Mouse (Mus musculus) MEL (cell line): ENCODE data around the gene Rxfp4. TPM values are rescaled to one million over a fixed set of nuclear protein-coding genes. Genes with fewer than 3 reads are reported as not detected.

Source experiments
- DNase-seq: peaks from one replicate; pipeline ENCODE4 v3.0.0; 2011; ENCODE audit warnings: low read depth, low spot score
- H3K27ac ChIP-seq: 2 replicates; pipeline ENCODE4 v1.5.1; 2012; ENCODE audit warnings: low read depth, mild to moderate bottlenecking, control low read depth, low read length, moderate library complexity; ENCODE audit not compliant: control insufficient read depth
- H3K27me3 ChIP-seq, 2 experiments: fragments of 150-350 bp in 1 of 2; sonication (generic) in 1 of 2; 2 replicates each; pipeline ENCODE4 v1.6.1; 2012; ENCODE audit warnings: low read length in 2 of 2, mild to moderate bottlenecking in 2 of 2, improper control_type of control experiment in 1 of 2, moderate library complexity in 1 of 2; ENCODE audit not compliant: insufficient read depth in 2 of 2, control insufficient read depth in 1 of 2
- H3K36me3 ChIP-seq, 2 experiments: 2 replicates each; pipeline ENCODE4 v1.6.1; 2012 to 2014; ENCODE audit warnings: low read length in 2 of 2, improper control_type of control experiment in 1 of 2, inconsistent platforms in 1 of 2, mild to moderate bottlenecking in 1 of 2; ENCODE audit not compliant: insufficient read depth in 2 of 2, control insufficient read depth in 1 of 2
- H3K4me1 ChIP-seq, 2 experiments: fragments of 150-350 bp in 1 of 2; sonication (generic) in 1 of 2; 2 replicates each; pipeline ENCODE4 v1.6.1; 2012; ENCODE audit warnings: low read length in 2 of 2, improper control_type of control experiment in 1 of 2, mild to moderate bottlenecking in 1 of 2; ENCODE audit not compliant: insufficient read depth in 2 of 2, control insufficient read depth in 1 of 2
- H3K4me3 ChIP-seq, 2 experiments: fragments of 150-350 bp in 1 of 2; sonication (generic) in 1 of 2; 2 replicates each; pipeline ENCODE4 v1.5.1; 2012; ENCODE audit warnings: low read depth in 2 of 2, low read length in 2 of 2, mild to moderate bottlenecking in 2 of 2, moderate library complexity in 2 of 2, control low read depth in 1 of 2, improper control_type of control experiment in 1 of 2; ENCODE audit not compliant: control insufficient read depth in 1 of 2, insufficient read depth in 1 of 2
- H3K79me2 ChIP-seq: 2 replicates; pipeline ENCODE4 v1.6.1; 2012; ENCODE audit warnings: mild to moderate bottlenecking, low read length, moderate library complexity; ENCODE audit not compliant: control insufficient read depth, poor library complexity, insufficient read depth
- H3K9ac ChIP-seq: 2 replicates; pipeline ENCODE4 v1.6.1; 2012; ENCODE audit warnings: low read depth, mild to moderate bottlenecking, control low read depth, low read length, moderate library complexity; ENCODE audit not compliant: control insufficient read depth, poor library complexity, severe bottlenecking
- H3K9me3 ChIP-seq: fragments of 150-350 bp; sonication (generic); replicated peaks from 2 replicates; pipeline ENCODE4 v1.6.1; 2012; ENCODE audit warnings: mild to moderate bottlenecking, low read length, improper control_type of control experiment, moderate library complexity; ENCODE audit not compliant: insufficient read depth
- BHLHE40 ChIP-seq: IDR thresholded peaks from 2 replicates; pipeline ENCODE4 v1.6.1; 2012; ENCODE audit warnings: low read depth, mild to moderate bottlenecking, inconsistent platforms, low read length, improper control_type of control experiment, borderline replicate concordance
- CHD2 ChIP-seq: IDR thresholded peaks from 2 replicates; pipeline ENCODE4 v1.6.1; 2011; ENCODE audit warnings: low read length, improper control_type of control experiment
- CTCF ChIP-seq, 3 experiments: IDR thresholded peaks in 2 of 3; conservative IDR thresholded peaks in 1 of 3; 2 replicates each; pipeline ENCODE4 v1.5.1; 2011 to 2012; ENCODE audit warnings: low read length in 3 of 3, low read depth in 2 of 3, mild to moderate bottlenecking in 2 of 3, improper control_type of control experiment in 1 of 3, inconsistent platforms in 1 of 3, mixed read lengths in 1 of 3, moderate library complexity in 1 of 3; ENCODE audit not compliant: control insufficient read depth in 1 of 3, insufficient read depth in 1 of 3, poor library complexity in 1 of 3, severe bottlenecking in 1 of 3
- ELF1 ChIP-seq: IDR thresholded peaks from 2 replicates; pipeline ENCODE4 v1.6.1; 2014; ENCODE audit warnings: low read depth, mild to moderate bottlenecking, inconsistent platforms, low read length, improper control_type of control experiment, moderate library complexity
- GABPA ChIP-seq: IDR thresholded peaks from 2 replicates; pipeline ENCODE4 v1.6.1; 2012; ENCODE audit warnings: low read depth, mild to moderate bottlenecking, inconsistent platforms, low read length, improper control_type of control experiment, moderate library complexity
- HCFC1 ChIP-seq: IDR thresholded peaks from 2 replicates; pipeline ENCODE4 v1.6.1; 2012; ENCODE audit warnings: low read depth, mild to moderate bottlenecking, inconsistent platforms, low read length, improper control_type of control experiment, moderate library complexity
- MAX ChIP-seq: IDR thresholded peaks from 2 replicates; pipeline ENCODE4 v1.6.1; 2011; ENCODE audit warnings: low read length, improper control_type of control experiment
- MAZ ChIP-seq: IDR thresholded peaks from 2 replicates; pipeline ENCODE4 v1.6.1; 2012; ENCODE audit warnings: low read depth, mild to moderate bottlenecking, inconsistent platforms, low read length, improper control_type of control experiment
- MEF2A ChIP-seq: IDR thresholded peaks from 2 replicates; pipeline ENCODE4 v1.6.1; 2014; ENCODE audit warnings: low read depth, mild to moderate bottlenecking, inconsistent platforms, low read length, improper control_type of control experiment; ENCODE audit not compliant: poor library complexity, insufficient replicate concordance, severe bottlenecking; ENCODE audit errors: extremely low read depth
- MXI1 ChIP-seq: IDR thresholded peaks from 2 replicates; pipeline ENCODE4 v1.6.1; 2011; ENCODE audit warnings: mild to moderate bottlenecking, low read depth, low read length, improper control_type of control experiment
- MYB ChIP-seq: IDR thresholded peaks from 2 replicates; pipeline ENCODE4 v1.6.1; 2011; ENCODE audit warnings: mild to moderate bottlenecking, low read depth, low read length, improper control_type of control experiment
- MYC ChIP-seq: IDR thresholded peaks from 2 replicates; pipeline ENCODE4 v1.6.1; 2011; ENCODE audit warnings: low read depth, mild to moderate bottlenecking, low read length, improper control_type of control experiment, moderate library complexity
- NRF1 ChIP-seq: IDR thresholded peaks from 2 replicates; pipeline ENCODE4 v1.6.1; 2014; ENCODE audit warnings: low read depth, mild to moderate bottlenecking, inconsistent platforms, low read length, improper control_type of control experiment, moderate library complexity; ENCODE audit not compliant: poor library complexity, insufficient read depth, severe bottlenecking
- POLR2A ChIP-seq, 2 experiments: IDR thresholded peaks; 2 replicates each; pipeline ENCODE4 v1.6.1; 2011 to 2012; ENCODE audit warnings: low read length in 2 of 2, mild to moderate bottlenecking in 2 of 2, control low read depth in 1 of 2, improper control_type of control experiment in 1 of 2, low read depth in 1 of 2, moderate library complexity in 1 of 2; ENCODE audit not compliant: control insufficient read depth in 1 of 2, insufficient read depth in 1 of 2, poor library complexity in 1 of 2
- POLR2AphosphoS2 ChIP-seq: IDR thresholded peaks from 2 replicates; pipeline ENCODE4 v1.6.1; 2011; ENCODE audit warnings: low read length, improper control_type of control experiment
- RAD21 ChIP-seq: IDR thresholded peaks from 2 replicates; pipeline ENCODE4 v1.6.1; 2011; ENCODE audit warnings: mild to moderate bottlenecking, low read depth, low read length, improper control_type of control experiment
- RCOR1 ChIP-seq: IDR thresholded peaks from 2 replicates; pipeline ENCODE4 v1.6.1; 2012; ENCODE audit warnings: low read depth, mild to moderate bottlenecking, inconsistent platforms, low read length, improper control_type of control experiment
- TAL1 ChIP-seq: IDR thresholded peaks from 2 replicates; pipeline ENCODE4 v1.6.1; 2012; ENCODE audit warnings: mild to moderate bottlenecking, inconsistent platforms, low read length, moderate library complexity, mixed read lengths
- TCF12 ChIP-seq: IDR thresholded peaks from 2 replicates; pipeline ENCODE4 v1.6.1; 2014; ENCODE audit warnings: low read depth, mild to moderate bottlenecking, inconsistent platforms, low read length, improper control_type of control experiment, moderate library complexity
- UBTF ChIP-seq: IDR thresholded peaks from 2 replicates; pipeline ENCODE4 v1.6.1; 2012; ENCODE audit warnings: low read depth, mild to moderate bottlenecking, inconsistent platforms, low read length, improper control_type of control experiment, moderate library complexity, borderline replicate concordance; ENCODE audit not compliant: insufficient read depth
- ZKSCAN1 ChIP-seq: IDR thresholded peaks from 2 replicates; pipeline ENCODE4 v1.6.1; 2012; ENCODE audit warnings: low read depth, mild to moderate bottlenecking, inconsistent platforms, low read length, improper control_type of control experiment, moderate library complexity
- ZMIZ1 ChIP-seq: IDR thresholded peaks from 2 replicates; pipeline ENCODE4 v1.6.1; 2012; ENCODE audit warnings: low read depth, mild to moderate bottlenecking, inconsistent platforms, low read length, improper control_type of control experiment, moderate library complexity
- polyA plus RNA-seq, 2 experiments: library from polyadenylated mRNA; stranded (reverse) in 1 of 2; unstranded in 1 of 2; fragments of >175 nt in 1 of 2; fragments of >200 nt in 1 of 2; gene quantifications; 2 replicates each; pipeline versions ENCODE4 v1.2.1 to v1.2.4; 2012; ENCODE audit warnings: low replicate concordance in 2 of 2, low read depth in 1 of 2; ENCODE audit not compliant: insufficient read length in 2 of 2, insufficient read depth in 1 of 2, missing spikeins in 1 of 2
- total RNA-seq: library from RNA; depleted of rRNA; stranded (reverse); fragments of 300-350 nt; gene quantifications from 2 replicates; pipeline ENCODE4 v1.2.3, GENCODE M21; 2012

Gene Rxfp4
- total and polyA plus RNA-seq, 3 experiments, result 0.06 to 0.08 TPM; not detected in 1

GRCm38 (mm10) chr3:88647779-88648413, 5.0 kb downstream of the Rxfp4 start:
- Histone ChIP-seq H3K79me2 (no peaks in the 10 kb centered on the region), H3K27ac (no peak overlapping the region), H3K4me1 (peaks cover 6 to 19% of the 10 kb centered on the region in 2 experiments), H3K36me3 (peaks cover 16 to 37% of the 10 kb centered on the region in 2 experiments), H3K9me3 (no peaks in the 10 kb centered on the region), H3K4me3 (no peak overlapping the region), H3K9ac (no peak overlapping the region), H3K27me3 (no peaks in the 10 kb centered on the region)
- TF ChIP-seq ZKSCAN1, result no peak
- 0 out of 2 replicates have a peak, but pooled peaks have one; percentile 43 for TF ChIP-seq MAZ
- peak in 1 of 2 experiments; percentile 3; a peak in 1 of 4 replicates for TF ChIP-seq POLR2A (IDR thresholded peaks at IDR 0.05; ENCODE audit: control insufficient read depth in 1 of 2, insufficient read depth in 1 of 2, low read depth in 1 of 2, low read length in 2 of 2, poor library complexity in 1 of 2)
- TF ChIP-seq MEF2A, result no peak
- TF ChIP-seq ELF1, result no peak
- no peak for TF ChIP-seq MYC
- TF ChIP-seq NRF1, result no peak
- DNase-seq, result no peak

GRCm38 (mm10) chr3:88647076-88647475, 5.9 kb downstream of the Rxfp4 start:
- DNase-seq, result no peak
- no peak for TF ChIP-seq ZMIZ1
- TF ChIP-seq MYC, result no peak
- TF ChIP-seq GABPA, result no peak
- TF ChIP-seq CTCF (IDR thresholded peaks at IDR 0.05 in 2 of 3, conservative IDR thresholded peaks at IDR 0.05 in 1 of 3; ENCODE audit: control insufficient read depth in 1 of 3, insufficient read depth in 1 of 3, low read depth in 2 of 3, low read length in 3 of 3, poor library complexity in 1 of 3, severe bottlenecking in 1 of 3), result no peak
- no peak for TF ChIP-seq HCFC1
- no peak for TF ChIP-seq MXI1
- TF ChIP-seq ZKSCAN1, result no peak
- TF ChIP-seq RAD21, result no peak
- no peak for TF ChIP-seq CHD2
- TF ChIP-seq UBTF, result no peak
- TF ChIP-seq TCF12, result no peak
- no peak for TF ChIP-seq BHLHE40
- no peak for TF ChIP-seq TAL1
- no peak for TF ChIP-seq POLR2AphosphoS2
- no peak for TF ChIP-seq MAX
- no peak for TF ChIP-seq MAZ
- TF ChIP-seq RCOR1, result no peak
- no peak for TF ChIP-seq MYB
- TF ChIP-seq, all 39 proteins: peak for 0
- Histone ChIP-seq H3K9ac (no peak overlapping the region), H3K27ac (no peak overlapping the region), H3K27me3 (no peaks in the 10 kb centered on the region), H3K79me2 (no peaks in the 10 kb centered on the region), H3K4me1 (peaks cover 6 to 13% of the 10 kb centered on the region in 2 experiments), H3K36me3 (peaks cover 13 to 37% of the 10 kb centered on the region in 2 experiments), H3K9me3 (no peaks in the 10 kb centered on the region), H3K4me3 (no peak overlapping the region)
